Mouse (Mus musculus): ENCODE data around the gene Vstm2l. TPM values are rescaled to one million over a fixed set of nuclear protein-coding genes. Genes with fewer than 3 reads are reported as not detected.

The Vstm2l gene
- polyA plus RNA-seq, 1 experiment from 2014 or later = not detected

DNA sequence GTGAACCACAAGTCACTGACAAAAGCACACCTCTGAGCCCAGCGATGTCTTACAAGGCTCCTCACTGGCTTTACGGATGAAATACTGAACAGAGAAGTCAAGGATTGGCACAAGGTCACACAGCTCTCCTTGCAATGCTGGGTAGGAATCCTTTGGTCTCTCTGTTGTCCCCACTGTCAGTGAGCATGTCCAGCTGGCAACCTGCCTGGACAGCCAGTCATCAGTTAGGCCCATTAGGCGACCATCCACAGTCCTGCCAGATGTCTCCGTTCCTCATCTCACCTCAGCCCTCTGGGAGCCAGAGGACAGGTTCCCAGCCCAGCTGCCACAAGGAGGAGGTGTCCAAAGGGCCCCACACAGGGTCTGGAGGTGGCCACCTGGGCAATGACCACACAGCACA, 17.3 kb upstream of the Vstm2l start:
- Histone ChIP-seq H3K27ac (replicated peaks) (no peak overlapping the region), H3K9me3 (no peaks in the 10 kb centered on the region), H3K4me3 (no peak overlapping the region), H3K27me3 (replicated peaks) (peaks cover 43% of the 10 kb centered on the region), H3K36me3 (no peaks in the 10 kb centered on the region), H3K4me2 (no peak overlapping the region), H3K9ac (no peak overlapping the region), H3K4me1 (peaks cover 10% of the 10 kb centered on the region; the same call in 1 of the 2 replicates)
- no peak for ATAC-seq (ENCODE audit: extremely low read depth, insufficient number of reproducible peaks, low FRiP score, low TSS enrichment)
- 66% methylated on average over 4 of the region's 4 CpGs for WGBS

DNA sequence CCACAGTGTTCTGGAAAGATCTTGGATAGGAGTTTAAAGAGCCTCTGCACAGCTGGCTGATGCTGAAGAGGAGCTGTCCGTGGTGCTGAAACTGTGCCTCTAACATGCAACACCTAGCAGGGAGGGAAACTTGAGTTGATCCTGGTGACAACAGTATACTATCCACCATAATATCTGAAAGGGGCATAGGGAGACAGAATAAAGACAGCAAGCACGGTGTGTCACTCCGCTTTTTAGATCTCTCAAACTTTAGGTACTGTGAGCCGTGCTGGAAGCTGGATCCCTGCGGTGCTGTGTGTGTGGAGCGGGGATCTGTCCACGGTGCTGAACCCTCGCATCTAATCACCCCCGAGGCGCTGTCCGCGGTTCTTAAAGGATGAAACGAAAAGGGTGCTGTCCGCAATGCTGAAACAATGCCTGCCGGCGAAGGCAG, 1.2 kb upstream of the Vstm2l start:
- no peak for ATAC-seq (ENCODE audit: extremely low read depth, insufficient number of reproducible peaks, low FRiP score, low TSS enrichment)
- Histone ChIP-seq H3K27me3 (replicated peaks) (peaks cover 92% of the 10 kb centered on the region), H3K9me3 (no peaks in the 10 kb centered on the region), H3K4me3 (no peak overlapping the region), H3K4me2 (no peak overlapping the region), H3K4me1 (peaks cover 8% of the 10 kb centered on the region), H3K27ac (replicated peaks) (no peak overlapping the region), H3K36me3 (no peaks in the 10 kb centered on the region), H3K9ac (no peak overlapping the region)
- WGBS = under 1% methylated on average over 16 of the region's 16 CpGs

DNA sequence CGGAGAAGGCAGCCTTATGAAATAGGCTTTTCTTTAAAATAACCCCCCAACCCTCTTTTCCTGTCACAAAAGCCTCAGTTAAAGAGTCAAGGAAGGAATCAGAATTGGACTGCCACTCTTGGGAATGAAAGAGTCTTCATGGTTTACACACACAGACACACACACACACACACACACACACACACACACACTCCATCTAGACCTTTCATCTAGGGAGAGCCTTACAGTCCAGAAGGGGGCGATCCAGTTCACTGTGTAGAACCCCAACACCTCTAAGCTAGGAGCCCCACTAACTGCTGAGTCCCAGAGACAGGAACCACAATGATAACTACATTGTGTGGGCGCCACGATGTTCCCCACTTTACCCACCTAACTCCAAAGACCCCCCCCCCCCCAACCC, 748 bp upstream of the Vstm2l start:
- Histone ChIP-seq H3K27me3 (replicated peaks) (peaks cover 95% of the 10 kb centered on the region), H3K9ac (no peak overlapping the region)

DNA sequence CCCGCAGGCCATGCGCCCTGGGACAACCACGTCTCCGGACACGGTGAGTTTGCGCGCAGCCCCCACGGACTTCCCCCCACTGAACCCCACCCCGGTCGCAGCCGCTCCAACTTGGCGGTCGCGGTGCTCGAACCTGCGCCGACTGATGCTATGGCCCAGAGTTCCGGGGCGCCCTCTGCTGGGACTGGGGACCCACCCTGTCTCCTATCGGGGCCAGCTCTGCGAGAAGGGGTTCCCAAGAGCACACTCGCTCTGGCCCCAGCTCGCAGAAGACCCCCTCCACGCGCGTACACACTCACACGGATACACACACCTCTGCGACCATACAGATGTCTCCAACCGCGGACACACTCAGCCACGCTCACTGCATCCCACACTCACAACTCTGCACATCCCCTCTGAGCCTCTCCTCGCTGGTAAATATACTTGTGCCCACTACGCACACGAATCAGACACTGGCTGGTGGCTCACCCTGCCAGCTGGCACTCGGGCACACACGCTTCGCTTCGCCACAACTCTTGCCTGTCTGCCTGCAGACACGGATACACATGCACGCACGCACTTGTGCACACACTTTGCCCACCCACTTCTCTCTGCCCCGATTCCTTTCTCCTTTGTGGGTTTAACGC, 550 bp downstream of the Vstm2l start:
- Histone ChIP-seq H3K36me3 (no peaks in the 10 kb centered on the region), H3K9ac (no peak overlapping the region), H3K27ac (replicated peaks) (no peak overlapping the region), H3K4me3 (peak overlapping the region; percentile 42), H3K4me2 (peak overlapping the region; percentile 66), H3K4me1 (peaks cover 8% of the 10 kb centered on the region), H3K27me3 (replicated peaks) (peaks cover 95% of the 10 kb centered on the region), H3K9me3 (no peaks in the 10 kb centered on the region)
- no peak for ATAC-seq (ENCODE audit: extremely low read depth, insufficient number of reproducible peaks, low FRiP score, low TSS enrichment)
- WGBS = 37% methylated on average over 43 of the region's 43 CpGs

More for the DNA sequence above, 748 bp upstream of the Vstm2l start:
- no peaks in the 10 kb centered on the region for H3K9me3 ChIP-seq
- WGBS = 4% methylated on average over 4 of the region's 4 CpGs
- no peak overlapping the region for H3K4me2 ChIP-seq
- ATAC-seq (ENCODE audit: extremely low read depth, insufficient number of reproducible peaks, low FRiP score, low TSS enrichment) = no peak
- no peaks in the 10 kb centered on the region for H3K36me3 ChIP-seq
- no peak overlapping the region for H3K4me3 ChIP-seq
- H3K27ac ChIP-seq (replicated peaks) = no peak overlapping the region
- peaks cover 8% of the 10 kb centered on the region for H3K4me1 ChIP-seq

DNA sequence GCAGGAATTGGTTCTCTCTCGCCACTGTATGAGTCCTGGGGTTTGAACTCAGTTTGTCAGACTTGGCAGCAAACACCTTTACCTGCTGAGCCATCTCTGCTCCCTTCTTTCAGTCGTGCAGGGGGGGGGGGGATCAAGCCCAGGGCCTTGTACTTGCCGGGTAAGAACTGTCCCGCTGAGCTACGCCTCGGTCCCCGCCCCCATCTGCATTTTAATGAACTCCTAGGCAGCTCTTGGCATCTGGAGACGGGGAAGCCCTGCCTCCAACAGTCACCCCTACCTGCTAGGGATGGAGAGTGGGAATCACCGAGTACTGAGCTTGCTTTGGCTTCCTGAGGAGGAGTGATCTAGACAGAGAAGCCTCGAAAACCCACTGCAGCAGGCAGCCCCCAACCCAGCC, 4.1 kb downstream of the Vstm2l start:
- Histone ChIP-seq H3K4me3 (no peak overlapping the region), H3K36me3 (no peaks in the 10 kb centered on the region), H3K27ac (replicated peaks) (no peak overlapping the region), H3K4me1 (peaks cover 10% of the 10 kb centered on the region), H3K9ac (no peak overlapping the region), H3K9me3 (no peaks in the 10 kb centered on the region), H3K27me3 (replicated peaks) (peaks cover 100% of the 10 kb centered on the region), H3K4me2 (no peak overlapping the region)
- ATAC-seq (ENCODE audit: extremely low read depth, insufficient number of reproducible peaks, low FRiP score, low TSS enrichment) = no peak
- WGBS = 9% methylated on average over 10 of the region's 10 CpGs

DNA sequence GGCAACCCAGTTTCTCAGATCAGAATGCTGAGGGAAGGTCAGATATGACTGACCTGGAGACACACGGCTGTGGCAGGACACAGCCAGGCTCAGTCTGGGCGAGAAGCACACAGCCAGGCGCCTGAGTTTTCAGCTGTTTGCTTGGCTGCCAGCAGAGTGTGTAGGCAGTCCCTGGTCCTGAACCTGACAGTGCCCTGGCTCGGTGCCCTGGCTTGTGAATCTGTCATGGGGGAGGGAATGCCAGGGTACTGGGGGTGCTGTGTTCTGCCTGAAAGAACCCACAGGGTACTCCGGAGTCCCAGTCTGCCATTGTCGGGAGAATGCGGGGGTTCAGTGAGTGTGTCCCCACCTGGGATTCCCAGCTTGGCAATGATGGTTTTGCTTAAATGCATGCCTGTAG, 7.1 kb downstream of the Vstm2l start:
- H3K36me3 ChIP-seq = no peaks in the 10 kb centered on the region
- H3K4me1 ChIP-seq = 0 out of 2 replicates have a peak, but pooled peaks cover 3% of the 10 kb centered on the region
- no peak overlapping the region for H3K4me2 ChIP-seq
- no peak overlapping the region for H3K9ac ChIP-seq
- no peak overlapping the region for H3K27ac ChIP-seq (replicated peaks)
- H3K9me3 ChIP-seq = no peaks in the 10 kb centered on the region
- peaks cover 97% of the 10 kb centered on the region for H3K27me3 ChIP-seq (replicated peaks)
- H3K4me3 ChIP-seq = no peak overlapping the region
- 50% methylated on average over 7 of the region's 7 CpGs for WGBS
- ATAC-seq (ENCODE audit: extremely low read depth, insufficient number of reproducible peaks, low FRiP score, low TSS enrichment) = no peak

DNA sequence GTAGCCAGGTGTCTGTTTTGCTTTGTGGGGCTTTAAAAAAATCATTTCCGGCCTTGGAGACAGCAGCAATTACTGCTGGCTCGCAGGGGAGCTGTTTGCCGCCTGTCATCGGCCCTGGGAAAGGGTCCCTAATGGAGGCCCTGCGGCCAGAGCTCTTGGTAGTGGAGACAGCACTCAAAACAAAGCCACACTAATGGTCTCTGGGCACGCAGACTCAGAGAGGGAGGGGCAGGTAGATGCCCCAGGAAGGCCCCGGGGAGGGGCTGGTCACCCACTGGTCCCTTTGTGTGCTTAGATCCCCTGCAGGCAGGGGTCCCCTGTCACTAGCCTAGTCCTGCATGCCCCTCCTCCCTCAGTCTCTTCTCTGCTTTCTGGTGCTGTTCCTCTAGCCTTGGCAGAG, 9.0 kb downstream of the Vstm2l start:
- H3K36me3 ChIP-seq = no peaks in the 10 kb centered on the region
- WGBS = 4% methylated on average over 7 of the region's 7 CpGs
- no peak overlapping the region for H3K4me3 ChIP-seq
- 0 out of 2 replicates have a peak, but pooled peaks cover 3% of the 10 kb centered on the region for H3K4me1 ChIP-seq
- no peak overlapping the region for H3K9ac ChIP-seq
- no peak overlapping the region for H3K27ac ChIP-seq (replicated peaks)
- H3K4me2 ChIP-seq = no peak overlapping the region
- no peak for ATAC-seq (ENCODE audit: extremely low read depth, insufficient number of reproducible peaks, low FRiP score, low TSS enrichment)
- peaks cover 97% of the 10 kb centered on the region for H3K27me3 ChIP-seq (replicated peaks)
- H3K9me3 ChIP-seq = no peaks in the 10 kb centered on the region

DNA sequence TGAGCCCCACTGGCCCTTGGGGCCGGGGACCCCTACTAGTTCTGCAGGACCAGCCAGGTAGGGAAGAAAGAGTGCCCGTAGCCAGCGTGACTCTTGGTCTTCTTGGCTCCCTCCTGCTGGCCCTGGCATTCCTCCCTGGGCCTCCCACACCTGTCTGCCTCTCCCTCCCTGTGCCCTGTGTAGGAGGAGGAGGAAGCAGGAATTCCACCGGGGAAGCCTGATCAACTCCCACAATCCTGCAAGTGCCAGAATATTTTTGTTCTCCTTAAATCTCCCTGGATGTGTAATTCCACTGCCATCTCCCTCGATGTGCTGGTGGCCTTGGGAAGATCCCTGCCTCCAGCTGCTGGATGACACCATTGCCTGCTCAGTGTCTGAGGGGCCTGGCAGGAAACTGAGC, 10.1 kb downstream of the Vstm2l start:
- 53% methylated on average over 5 of the region's 5 CpGs for WGBS
- H3K36me3 ChIP-seq = no peaks in the 10 kb centered on the region
- no peak overlapping the region for H3K9ac ChIP-seq
- no peak overlapping the region for H3K27ac ChIP-seq (replicated peaks)
- H3K9me3 ChIP-seq = no peaks in the 10 kb centered on the region
- ATAC-seq (ENCODE audit: extremely low read depth, insufficient number of reproducible peaks, low FRiP score, low TSS enrichment) = no peak
- H3K4me3 ChIP-seq = no peak overlapping the region
- peaks cover 97% of the 10 kb centered on the region for H3K27me3 ChIP-seq (replicated peaks)
- H3K4me1 ChIP-seq = 0 out of 2 replicates have a peak, but pooled peaks cover 3% of the 10 kb centered on the region
- H3K4me2 ChIP-seq = no peak overlapping the region

DNA sequence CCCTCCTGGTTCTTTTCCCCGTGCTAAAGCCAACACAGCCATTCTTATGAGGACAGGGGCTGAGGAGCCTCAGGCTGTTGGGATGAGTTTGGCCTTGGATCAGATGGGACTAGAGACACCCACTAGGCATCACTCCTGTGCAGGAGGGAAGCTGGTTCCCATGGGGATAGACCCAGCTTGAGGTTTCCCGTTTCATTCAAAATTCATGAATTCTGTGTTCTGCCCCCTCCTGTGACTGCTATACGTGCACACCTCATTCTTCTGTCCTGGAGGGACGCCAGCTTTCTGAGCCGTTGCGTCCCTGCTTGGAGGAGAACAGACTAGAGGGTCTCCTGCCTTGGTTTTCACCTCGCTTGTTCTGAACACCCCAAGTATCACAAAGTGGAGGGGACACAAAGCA, 12.0 kb downstream of the Vstm2l start:
- Histone ChIP-seq H3K9ac (no peak overlapping the region), H3K4me2 (no peak overlapping the region), H3K4me3 (no peak overlapping the region), H3K9me3 (no peaks in the 10 kb centered on the region), H3K36me3 (no peaks in the 10 kb centered on the region), H3K27ac (replicated peaks) (no peak overlapping the region), H3K4me1 (0 out of 2 replicates have a peak, but pooled peaks cover 3% of the 10 kb centered on the region), H3K27me3 (replicated peaks) (peaks cover 81% of the 10 kb centered on the region)
- 59% methylated on average over 7 of the region's 7 CpGs for WGBS
- ATAC-seq (ENCODE audit: extremely low read depth, insufficient number of reproducible peaks, low FRiP score, low TSS enrichment) = no peak

DNA sequence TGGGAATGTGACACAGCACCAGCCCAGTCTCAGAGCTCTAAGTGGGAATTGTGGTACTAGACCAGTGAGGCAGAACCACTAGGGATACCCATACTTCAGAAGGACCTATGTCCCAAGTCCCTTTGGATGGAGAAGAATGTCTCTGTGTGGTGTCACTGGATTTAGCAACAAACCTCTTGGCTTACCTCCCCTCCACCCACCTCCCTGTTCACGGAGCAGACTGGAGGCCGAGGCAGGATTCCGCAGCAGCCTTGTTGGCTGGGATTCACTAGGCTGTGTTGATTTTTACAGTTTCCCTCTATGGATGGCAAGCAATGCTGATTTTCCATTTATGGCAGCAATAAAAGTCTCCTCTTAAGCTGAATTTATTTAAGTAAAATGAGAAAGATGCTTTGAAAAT, 12.5 kb downstream of the Vstm2l start:
- ATAC-seq (ENCODE audit: extremely low read depth, insufficient number of reproducible peaks, low FRiP score, low TSS enrichment) = no peak
- WGBS = 74% methylated on average over 3 of the region's 3 CpGs
- Histone ChIP-seq H3K36me3 (no peaks in the 10 kb centered on the region), H3K4me3 (no peak overlapping the region), H3K9me3 (no peaks in the 10 kb centered on the region), H3K4me1 (0 out of 2 replicates have a peak, but pooled peaks cover 3% of the 10 kb centered on the region), H3K27me3 (replicated peaks) (peaks cover 76% of the 10 kb centered on the region), H3K27ac (replicated peaks) (no peak overlapping the region), H3K9ac (no peak overlapping the region), H3K4me2 (no peak overlapping the region)

DNA sequence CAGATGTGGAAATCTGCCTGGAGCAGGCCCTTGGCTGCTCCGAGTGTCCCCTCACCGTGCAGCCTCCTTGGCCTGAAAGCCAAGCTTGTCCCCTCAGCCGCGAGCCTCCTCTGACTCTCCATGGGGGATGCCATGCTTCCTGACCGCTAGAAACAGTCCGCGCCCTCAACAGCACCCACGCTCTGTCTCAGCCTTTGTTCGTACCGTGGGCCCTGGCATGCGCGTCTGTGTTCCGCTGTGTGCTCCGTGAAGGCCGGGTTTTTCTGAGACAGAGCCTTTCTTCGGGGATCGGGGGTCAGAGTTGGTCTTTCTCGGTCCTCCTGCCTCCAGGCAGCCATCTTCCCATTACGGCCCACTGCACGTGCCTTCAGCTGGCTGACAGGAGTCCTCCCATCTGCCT, 12.9 kb downstream of the Vstm2l start:
- 52% methylated on average over 20 of the region's 20 CpGs for WGBS
- peaks cover 72% of the 10 kb centered on the region for H3K27me3 ChIP-seq (replicated peaks)

DNA sequence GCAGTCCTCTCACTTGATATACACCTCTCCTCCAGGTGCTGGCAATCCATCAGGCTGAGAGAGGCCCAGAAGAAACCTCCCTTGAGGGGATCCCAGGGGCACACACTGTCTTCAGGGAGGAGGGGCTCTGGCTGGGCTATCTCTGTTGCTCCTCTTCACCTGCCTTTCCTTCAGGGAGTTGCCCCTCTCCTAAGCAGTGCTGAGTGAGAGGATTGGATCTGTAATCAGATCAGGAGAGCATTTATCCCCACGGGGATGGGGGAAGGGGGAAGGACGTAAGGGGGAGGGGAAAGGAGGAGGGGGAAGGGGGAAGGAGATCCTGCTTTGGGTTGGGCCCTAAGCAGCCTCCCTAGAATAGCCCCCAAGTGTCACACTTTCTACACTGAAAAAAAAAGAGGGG, 13.4 kb downstream of the Vstm2l start:
- Histone ChIP-seq H3K4me2 (no peak overlapping the region), H3K4me3 (no peak overlapping the region), H3K36me3 (no peaks in the 10 kb centered on the region), H3K27ac (replicated peaks) (no peak overlapping the region), H3K9me3 (no peaks in the 10 kb centered on the region), H3K4me1 (0 out of 2 replicates have a peak, but pooled peaks cover 3% of the 10 kb centered on the region), H3K9ac (no peak overlapping the region), H3K27me3 (replicated peaks) (peaks cover 68% of the 10 kb centered on the region)
- WGBS = 35% methylated on average over 2 of the region's 2 CpGs
- no peak for ATAC-seq (ENCODE audit: extremely low read depth, insufficient number of reproducible peaks, low FRiP score, low TSS enrichment)

More for the DNA sequence above, 12.9 kb downstream of the Vstm2l start:
- Histone ChIP-seq H3K4me1 (0 out of 2 replicates have a peak, but pooled peaks cover 3% of the 10 kb centered on the region), H3K4me2 (no peak overlapping the region), H3K36me3 (no peaks in the 10 kb centered on the region), H3K9me3 (no peaks in the 10 kb centered on the region), H3K9ac (no peak overlapping the region), H3K4me3 (no peak overlapping the region), H3K27ac (replicated peaks) (no peak overlapping the region)
- ATAC-seq (ENCODE audit: extremely low read depth, insufficient number of reproducible peaks, low FRiP score, low TSS enrichment) = no peak
